Mouse (Mus musculus): ENCODE measurements around the gene Get4. TPM values are rescaled to one million over a fixed set of nuclear protein-coding genes. Genes with fewer than 3 reads are reported as not detected.
A peak's percentile ranks its signal among the peaks of the same experiment; 100 is the strongest.

The Get4 gene
- total RNA-seq, 2 experiments from 2014 or later = 44.8 to 48.9 TPM

- no peak for TF ChIP-seq CTCF (IDR thresholded peaks at IDR 0.05)
- H3K4me3 ChIP-seq = no peak overlapping the region
- intact Hi-C loops (cut with DNase I) = no loop called here
- no peak for DNase-seq (ENCODE audit: extremely low spot score in 1 of 2, low spot score in 2 of 2)
- no peak overlapping the region; the same call in 1 of the 2 replicates for H3K27ac ChIP-seq
Measured at GRCm38 (mm10) chr5:139311822-139312221, 59.7 kb downstream of the Get4 start.

GRCm38 (mm10) chr5:139313536-139313935, 61.4 kb downstream of the Get4 start:
- DNase-seq (ENCODE audit: extremely low spot score in 1 of 2, low spot score in 2 of 2) = no peak
- intact Hi-C loops (cut with DNase I) = no loop called here
- Histone ChIP-seq H3K4me3 (no peak overlapping the region), H3K27ac (no peak overlapping the region)
- no peak for TF ChIP-seq CTCF (IDR thresholded peaks at IDR 0.05)

GRCm38 (mm10) chr5:139314941-139315642, 63.0 kb downstream of the Get4 start:
- Histone ChIP-seq H3K4me3 (no peak overlapping the region), H3K27ac (no peak overlapping the region)
- intact Hi-C loops (cut with DNase I) = no loop called here
- TF ChIP-seq CTCF (IDR thresholded peaks at IDR 0.05) = no peak
- DNase-seq (ENCODE audit: extremely low spot score in 1 of 2, low spot score in 2 of 2) = no peak

GRCm38 (mm10) chr5:139316982-139317675, 65.0 kb downstream of the Get4 start:
- H3K4me3 ChIP-seq = no peak overlapping the region
- DNase-seq (ENCODE audit: extremely low spot score in 1 of 2, low spot score in 2 of 2) = no peak
- intact Hi-C loops (cut with DNase I) = no loop called here
- peak overlapping the region; percentile 73 for H3K27ac ChIP-seq
- TF ChIP-seq CTCF (IDR thresholded peaks at IDR 0.05) = no peak

- H3K4me3 ChIP-seq = peak overlapping the region; percentile 16; the same call in 1 of the 2 replicates
- intact Hi-C loops (cut with DNase I) = no loop called here
- peak; percentile 64 to 67 for DNase-seq (ENCODE audit: extremely low spot score in 1 of 2, low spot score in 2 of 2)
- peak overlapping the region; percentile 73 for H3K27ac ChIP-seq
- TF ChIP-seq CTCF (IDR thresholded peaks at IDR 0.05) = no peak
Measured at GRCm38 (mm10) chr5:139317751-139318504, 65.8 kb downstream of the Get4 start.

Other genes with a start within 250 kb of the Get4 start
- gene Prkar1b, start 102.3 kb upstream of the Get4 start, total RNA-seq (2021) = 100 to 1,000 TPM; 767 to 781 TPM
- 1 to 10 TPM; 7.4 to 8.2 TPM for gene Dnaaf5, start 102.1 kb upstream of the Get4 start, total RNA-seq (2021)
- gene Sun1, start 51.7 kb upstream of the Get4 start, total RNA-seq (2021) = 100 to 1,000 TPM; 135 to 147 TPM
- gene Adap1, start 73.3 kb downstream of the Get4 start, total RNA-seq (2021) = 100 to 1,000 TPM; 242 to 256 TPM
- gene Cox19, start 99.1 kb downstream of the Get4 start, total RNA-seq (2021) = 10 to 100 TPM; 67.6 to 69.4 TPM
- not detected for gene Cyp2w1, start 100.3 kb downstream of the Get4 start, total RNA-seq (2021)
- 10 to 100 TPM; 12.5 to 13.9 TPM for gene Gpr146, start 125.4 kb downstream of the Get4 start, total RNA-seq (2021)
- gene C130050O18Rik, start 153.0 kb downstream of the Get4 start, total RNA-seq (2021) = under 1 TPM; 0.29 to 0.63 TPM
- 1 to 10 TPM; 2.5 to 2.8 TPM for gene Gper1, start 170.8 kb downstream of the Get4 start, total RNA-seq (2021)
- 10 to 100 TPM; 16.3 to 17.9 TPM for gene 3110082I17Rik, start 208.2 kb downstream of the Get4 start, total RNA-seq (2021)
- gene Zfand2a, start 232.2 kb downstream of the Get4 start, total RNA-seq (2021) = 10 to 100 TPM; 53.9 to 60.0 TPM

All from left cerebral cortex, adult 2 months (tissue).